9 mouse cellular contexts compared by ENCODE assay signal in genomic region chr4:137497367-137497766, GRCm38 (mm10). TPM values are rescaled to one million over a fixed set of nuclear protein-coding genes. Genes with fewer than 3 reads are reported as not detected.
A peak's percentile ranks its signal among the peaks of the same experiment; 100 is the strongest.
DNase-seq lines count a peak whose midpoint lies in the region; ATAC-seq and TF ChIP-seq lines count a peak whose summit lies in the region.
"Had no signal": no experiment of that assay in that cellular context is flagged by ENCODE, and none has a peak within 500 bp of the region (broad histone marks: within the 10 kb centered on the region; RNA-seq: fewer than 3 reads in every experiment).

No protein-coding gene starts in this region.

- no peak for TF ChIP-seq CTCF in intestine, postnatal 0 days (IDR thresholded peaks at IDR 0.05; ENCODE audit: low read depth)

- 0 out of 2 replicates have a peak overlapping the region, but pooled peaks have one; percentile 17 for H3K9ac ChIP-seq in intestine, postnatal 0 days (ENCODE audit: low read depth, low read length)
- no peak overlapping the region for H3K9ac ChIP-seq in neural tube, embryonic 13.5 days

- H3K27ac ChIP-seq in intestine, postnatal 0 days (ENCODE audit: low read depth, low read length): peak overlapping the region; percentile 58
- H3K27ac ChIP-seq in neural tube, embryonic 13.5 days (replicated peaks): peak overlapping the region; percentile 78

- 0 out of 2 replicates have a peak, but pooled peaks cover 13% of the 10 kb centered on the region for H3K4me1 ChIP-seq in intestine, postnatal 0 days (replicated peaks; ENCODE audit: control insufficient read depth, insufficient read depth, low read length)
- peaks cover 39% of the 10 kb centered on the region for H3K4me1 ChIP-seq in neural tube, embryonic 13.5 days (replicated peaks)

- no peak overlapping the region for H3K4me3 ChIP-seq in intestine, postnatal 0 days (ENCODE audit: low read depth, low read length)
- no peak overlapping the region for H3K4me3 ChIP-seq in neural tube, embryonic 13.5 days

- DNase-seq in gastrocnemius, postnatal 25 days: peak; percentile 75
- no peak for DNase-seq in gastrocnemius, postnatal 10 days
- DNase-seq in heart, adult 18-20 months: peak; percentile 69 to 92

- H3K36me3 ChIP-seq in intestine, postnatal 0 days (ENCODE audit: control insufficient read depth, insufficient read depth): peaks cover 6% of the 10 kb centered on the region
- no peaks in the 10 kb centered on the region for H3K36me3 ChIP-seq in neural tube, embryonic 13.5 days
- H3K36me3 ChIP-seq: G1E had no signal

- H3K4me2 ChIP-seq in intestine, postnatal 0 days (replicated peaks; ENCODE audit: low read depth): no peak overlapping the region
- no peak overlapping the region for H3K4me2 ChIP-seq in neural tube, embryonic 13.5 days

- 19% methylated on average over 5 of the region's 5 CpGs for WGBS in intestine, postnatal 0 days
- WGBS in neural tube, embryonic 13.5 days: 75% methylated on average over 5 of the region's 5 CpGs

- peak; percentile 53 for ATAC-seq in intestine, postnatal 0 days
- no peak for ATAC-seq in neural tube, embryonic 13.5 days (ENCODE audit: low read depth)
- ATAC-seq in erythroblast, adult 5-6 weeks (replicated peaks; ENCODE audit: low FRiP score, poor library complexity, severe bottlenecking): no peak
- ATAC-seq in erythroid progenitor cell, adult 5-6 weeks (replicated peaks; ENCODE audit: low FRiP score, poor library complexity, severe bottlenecking): no peak
- ATAC-seq in activated CD4-positive, CD25-positive, alpha-beta regulatory T cell, adult 4 months: no peak

- no peaks in the 10 kb centered on the region for H3K9me3 ChIP-seq in intestine, postnatal 0 days (ENCODE audit: control insufficient read depth)
- no peaks in the 10 kb centered on the region for H3K9me3 ChIP-seq in neural tube, embryonic 13.5 days
- H3K9me3 ChIP-seq: G1E had no signal

- H3K27me3 ChIP-seq in intestine, postnatal 0 days (replicated peaks; ENCODE audit: control insufficient read depth, insufficient read depth, low read length): no peaks in the 10 kb centered on the region
- no peaks in the 10 kb centered on the region for H3K27me3 ChIP-seq in neural tube, embryonic 13.5 days

RNA-seq across cellular contexts. Expression of gene Hspg2, which starts 28.8 kb away (rescaled TPM):
- 100 to 1,000 TPM; 105 to 107 TPM for total RNA-seq in gastrocnemius, postnatal 25 days (2021)
- 100 to 1,000 TPM; 256 to 295 TPM for total RNA-seq in gastrocnemius, postnatal 10 days (2021)
- total RNA-seq in heart, adult 18-20 months (2021): 100 to 1,000 TPM; 153 to 170 TPM
- 16.3 and 16.4 TPM in 2 replicates for polyA plus RNA-seq in intestine, postnatal 0 days (2015; fragmentation: Nextera tagmentation; extraction: Ambion mirVana)
- 8.6 and 9.6 TPM in 2 replicates for polyA plus RNA-seq in neural tube, embryonic 13.5 days (2015; fragmentation: Nextera tagmentation; extraction: Ambion mirVana)
- total RNA-seq in erythroblast, adult 5-6 weeks (2015; ENCODE audit: low replicate concordance): not detected in 2 replicates
- not detected in 2 replicates for total RNA-seq in erythroblast, adult 5-6 weeks (2017; ENCODE audit: low replicate concordance)
- not detected in 2 replicates for total RNA-seq in erythroid progenitor cell, adult 5-6 weeks (2015; ENCODE audit: low replicate concordance)
- 0.13 TPM in 1 of 2 replicates, not detected in the other for total RNA-seq in erythroid progenitor cell, adult 5-6 weeks (2017; ENCODE audit: low replicate concordance)
- not detected for polyA plus RNA-seq in activated CD4-positive, CD25-positive, alpha-beta regulatory T cell, adult 4 months (2017; shearing (Covaris generic))
- polyA plus RNA-seq: G1E had no signal

RNA-seq across cellular contexts. Expression of gene 1700013G24Rik, which starts 44.3 kb away (rescaled TPM):
- total RNA-seq in gastrocnemius, postnatal 25 days (2021): not detected
- not detected for total RNA-seq in gastrocnemius, postnatal 10 days (2021)
- total RNA-seq in heart, adult 18-20 months (2021): not detected
- not detected in 2 replicates for polyA plus RNA-seq in intestine, postnatal 0 days (2015; fragmentation: Nextera tagmentation; extraction: Ambion mirVana)
- not detected in 2 replicates for polyA plus RNA-seq in neural tube, embryonic 13.5 days (2015; fragmentation: Nextera tagmentation; extraction: Ambion mirVana)
- not detected in 2 replicates for total RNA-seq in erythroblast, adult 5-6 weeks (2015; ENCODE audit: low replicate concordance)
- total RNA-seq in erythroblast, adult 5-6 weeks (2017; ENCODE audit: low replicate concordance): not detected in 2 replicates
- not detected in 2 replicates for total RNA-seq in erythroid progenitor cell, adult 5-6 weeks (2015; ENCODE audit: low replicate concordance)
- total RNA-seq in erythroid progenitor cell, adult 5-6 weeks (2017; ENCODE audit: low replicate concordance): not detected in 2 replicates
- polyA plus RNA-seq in activated CD4-positive, CD25-positive, alpha-beta regulatory T cell, adult 4 months (2017; shearing (Covaris generic)): not detected
- polyA plus RNA-seq: G1E had no signal

Comparison
In these comparisons a context has a peak if more than half of its experiments do, and no peak if none do; other contexts are left out.
1. RNA of gene Hspg2, which starts 28.8 kb away (total RNA-seq): 256 to 295 TPM in gastrocnemius, postnatal 10 days, 153 to 170 TPM in heart, adult 18-20 months and 105 to 107 TPM in gastrocnemius, postnatal 25 days; not detected in erythroblast, adult 5-6 weeks and 0.13 TPM in erythroid progenitor cell, adult 5-6 weeks; every median in the first group is over 10 times any median in the second.